Comparison of ENCODE assay signal across 8 mouse cellular contexts in genomic region chr19:7267091-7267741, GRCm38 (mm10). TPM values are rescaled to one million over a fixed set of nuclear protein-coding genes. Genes with fewer than 3 reads are reported as not detected.
DNase-seq lines count a peak whose midpoint lies in the region; ATAC-seq and TF ChIP-seq lines count a peak whose summit lies in the region.

Gene Rcor2, plus strand, starts transcription at chr19:7267325.

- peaks cover 10% of the 10 kb centered on the region for H3K4me1 ChIP-seq in heart, adult 2 months (ENCODE audit: control insufficient read depth, insufficient read depth, low read length)
- peaks cover 4% of the 10 kb centered on the region; the same call in 1 of the 2 replicates for H3K4me1 ChIP-seq in liver, adult 2 months (ENCODE audit: control insufficient read depth, insufficient read depth, low read length)
- peaks cover 19% of the 10 kb centered on the region for H3K4me1 ChIP-seq in midbrain, postnatal 0 days (ENCODE audit: insufficient read depth, low read length)

- peak; percentile 45 for ATAC-seq in midbrain, postnatal 0 days (ENCODE audit: low FRiP score)

- H3K9me3 ChIP-seq in midbrain, postnatal 0 days (ENCODE audit: low read length) = no peaks in the 10 kb centered on the region

- peak within 1 kb of the TSS; percentile 82 for H3K4me2 ChIP-seq in midbrain, postnatal 0 days (ENCODE audit: low read depth, low read length, poor library complexity, severe bottlenecking)

- H3K27me3 ChIP-seq in heart, adult 2 months (ENCODE audit: control insufficient read depth, insufficient read depth, low read length) = no peaks in the 10 kb centered on the region
- H3K27me3 ChIP-seq in liver, adult 2 months (ENCODE audit: control insufficient read depth, insufficient read depth, low read length) = peaks cover 4% of the 10 kb centered on the region; the same call in 1 of the 2 replicates
- H3K27me3 ChIP-seq in midbrain, postnatal 0 days (ENCODE audit: insufficient read depth, low read length) = no peaks in the 10 kb centered on the region

- H3K4me3 ChIP-seq in heart, adult 2 months = peak within 1 kb of the TSS; percentile 48
- H3K4me3 ChIP-seq in liver, adult 2 months (ENCODE audit: insufficient read depth, low read depth, low read length) = peak within 1 kb of the TSS; percentile 69; the same call in 1 of the 2 replicates
- peak within 1 kb of the TSS; percentile 75 for H3K4me3 ChIP-seq in midbrain, postnatal 0 days (ENCODE audit: low read depth, low read length)

- intact Hi-C loops in heart, adult 2 months (cut with DNase I) = no loop called here

- no peaks in the 10 kb centered on the region for H3K36me3 ChIP-seq in heart, adult 2 months (ENCODE audit: control insufficient read depth, insufficient read depth, low read length)
- H3K36me3 ChIP-seq in liver, adult 2 months (ENCODE audit: control insufficient read depth, insufficient read depth, low read length) = no peaks in the 10 kb centered on the region
- H3K36me3 ChIP-seq in midbrain, postnatal 0 days (ENCODE audit: insufficient read depth, low read length) = peaks cover 9% of the 10 kb centered on the region; the same call in 1 of the 2 replicates

- TF ChIP-seq EP300 in heart, adult 2 months (IDR thresholded peaks at IDR 0.05; ENCODE audit: insufficient read depth, low read depth, low read length) = peak; percentile 37; the same call in 1 of the 2 replicates

- H3K9ac ChIP-seq in heart, adult 2 months (ENCODE audit: low read depth, low read length) = peak within 1 kb of the TSS; percentile 86
- no peak within 1 kb of the TSS for H3K9ac ChIP-seq in liver, adult 2 months (ENCODE audit: low read depth, low read length)
- peak within 1 kb of the TSS; percentile 76 for H3K9ac ChIP-seq in midbrain, postnatal 0 days (replicated peaks; ENCODE audit: low read length, poor library complexity, severe bottlenecking)

- no peak for TF ChIP-seq CTCF in heart, adult 2 months (IDR thresholded peaks at IDR 0.05)
- TF ChIP-seq CTCF in liver, adult 2 months (IDR thresholded peaks at IDR 0.05; ENCODE audit: low read depth, low read length) = no peak
- TF ChIP-seq CTCF in midbrain, postnatal 0 days (IDR thresholded peaks at IDR 0.05) = no peak

- TF ChIP-seq POLR2A in heart, adult 2 months (IDR thresholded peaks at IDR 0.05; ENCODE audit: insufficient read depth, low read depth, low read length) = peak; percentile 25; the same call in 1 of the 2 replicates
- no peak for TF ChIP-seq POLR2A in liver, adult 2 months (IDR thresholded peaks at IDR 0.05; ENCODE audit: extremely low read depth, insufficient read depth, low read length)

- H3K27ac ChIP-seq in heart, adult 2 months = peak within 1 kb of the TSS; percentile 83
- no peak within 1 kb of the TSS for H3K27ac ChIP-seq in liver, adult 2 months (replicated peaks; ENCODE audit: insufficient read depth, low read depth, low read length)
- H3K27ac ChIP-seq in midbrain, postnatal 0 days (ENCODE audit: low read depth, low read length) = peak within 1 kb of the TSS; percentile 81

- WGBS in heart, adult 2 months = 4% methylated on average over 26 of the region's 28 CpGs
- WGBS in liver, adult 2 months = 11% methylated on average over 28 of the region's 28 CpGs
- 3% methylated on average over 26 of the region's 28 CpGs for WGBS in midbrain, postnatal 0 days

- peak; percentile 77 to 85 for DNase-seq in right cerebral cortex, postnatal 10 days (ENCODE audit: low spot score in 2 of 2)
- DNase-seq in right cerebral cortex, adult 18-20 months = no peak
- peak; percentile 63 for DNase-seq in embryo, embryonic 11.5 days (ENCODE audit: low read depth, low spot score)
- peak; percentile 80 to 91 for DNase-seq in heart, adult 2 months
- peak; percentile 69 for DNase-seq in kidney, adult 18-20 months
- no peak for DNase-seq in liver, adult 2 months (ENCODE audit: extremely low read depth, low read depth, low spot score)
- peak; percentile 88 for DNase-seq in midbrain, postnatal 0 days (ENCODE audit: low spot score)
- DNase-seq in thymus, postnatal 14 days = peak; percentile 67

- no peaks in the 10 kb centered on the region for H3K79me2 ChIP-seq in heart, adult 2 months (replicated peaks; ENCODE audit: control insufficient read depth, insufficient read depth, low read length)
- H3K79me2 ChIP-seq in liver, adult 2 months (ENCODE audit: control insufficient read depth, insufficient read depth, low read length) = no peaks in the 10 kb centered on the region

RNA-seq across cellular contexts. Expression of gene Rcor2, which starts in this region (rescaled TPM):
- 1 to 10 TPM; 5.7 to 7.6 TPM for total RNA-seq in heart, adult 2 months (2021)
- polyA plus RNA-seq in heart, adult 2 months (2012; rRNA removed) = 11.6 and 12.7 TPM in 2 replicates
- 0.13 and 0.55 TPM in 2 replicates for total RNA-seq in liver, adult 2 months (2014; rRNA removed)
- polyA plus RNA-seq in liver, adult 2 months (2012; rRNA removed) = 0.10 and 0.57 TPM in 2 replicates
- total RNA-seq in midbrain, postnatal 0 days (2014; rRNA removed) = 40.7 and 53.1 TPM in 2 replicates
- polyA plus RNA-seq in midbrain, postnatal 0 days (2015; fragmentation: Nextera tagmentation; extraction: Ambion mirVana) = 8.9 and 9.7 TPM in 2 replicates

Comparison
In these comparisons a context has a peak if more than half of its experiments do, and no peak if none do; other contexts are left out.
1. DNase-seq: peak in right cerebral cortex, postnatal 10 days (2 of 2), embryo, embryonic 11.5 days (single experiment), heart, adult 2 months (2 of 2), kidney, adult 18-20 months (single experiment), midbrain, postnatal 0 days (single experiment) and thymus, postnatal 14 days (single experiment); none in right cerebral cortex, adult 18-20 months (single experiment) and liver, adult 2 months (single experiment).
2. Peak in every context shown above with its lines, with median percentiles within 50 percentile points of each other: H3K4me3 ChIP-seq.